Mouse (Mus musculus): ENCODE measurements around the gene Krt5. TPM values are rescaled to one million over a fixed set of nuclear protein-coding genes. Genes with fewer than 3 reads are reported as not detected.
"Not testable (repeated sequence)": the region's sequence is repeated elsewhere in the genome, so short reads cannot be mapped to it uniquely, and the experiment has no call there.

Gene Krt5
- polyA plus RNA-seq, 1 experiment: not detected

DNA sequence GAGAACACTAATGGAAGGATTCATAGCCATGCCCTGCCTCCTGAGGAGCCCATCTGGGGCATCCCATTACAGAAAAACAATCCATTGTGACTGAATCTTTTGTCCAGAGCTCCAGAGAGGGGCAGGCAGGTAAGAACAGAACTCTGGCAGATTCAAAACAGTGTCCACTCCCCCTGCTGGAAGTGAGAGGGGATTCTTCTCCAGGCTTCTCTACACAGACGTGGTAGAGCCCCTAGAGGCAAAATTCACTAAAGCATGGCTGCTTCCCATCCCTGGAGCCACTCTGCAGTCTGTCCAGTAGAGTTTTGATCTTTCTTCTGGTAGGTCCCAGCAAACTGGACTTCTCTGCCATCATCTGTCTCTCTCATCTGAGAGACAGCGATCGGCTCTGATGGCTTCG lies 8.6 kb downstream of the Krt5 start:
- Histone ChIP-seq H3K27ac (ENCODE audit: insufficient read depth, low read length) (no peak overlapping the region), H3K4me1 (ENCODE audit: control insufficient read depth, insufficient read depth, low read length) (no peaks in the 10 kb centered on the region), H3K4me3 (ENCODE audit: insufficient read depth, low read length) (no peak overlapping the region)
- TF ChIP-seq CTCF (IDR thresholded peaks at IDR 0.05; ENCODE audit: extremely low read depth, insufficient read depth, low read length) (0 out of 2 replicates have a peak, but pooled peaks have one; percentile 4), POLR2A (IDR thresholded peaks at IDR 0.05; ENCODE audit: extremely low read depth, insufficient read depth, low read length) (no peak)

DNA sequence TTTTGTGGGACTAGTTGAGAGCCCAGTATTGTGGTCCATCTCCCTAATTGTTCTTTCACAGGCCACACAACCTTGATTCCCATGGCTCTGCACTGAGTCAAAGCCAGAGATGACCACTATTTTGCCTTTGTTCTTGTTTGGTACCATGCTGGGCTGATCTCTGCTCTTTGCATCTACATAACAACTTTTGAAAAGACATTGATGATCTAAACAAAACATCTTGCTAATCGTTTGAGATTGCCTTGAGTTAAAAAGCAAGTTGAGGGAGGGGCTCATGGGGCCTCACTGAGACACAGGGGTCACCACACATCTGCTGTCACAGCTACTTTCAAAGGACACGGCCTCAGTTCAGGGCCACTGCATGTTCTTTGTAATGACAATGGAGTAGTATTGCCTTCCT lies 10.3 kb downstream of the Krt5 start:
- Histone ChIP-seq H3K4me1 (ENCODE audit: control insufficient read depth, insufficient read depth, low read length) (no peaks in the 10 kb centered on the region), H3K27ac (ENCODE audit: insufficient read depth, low read length) (no peak overlapping the region), H3K4me3 (ENCODE audit: insufficient read depth, low read length) (no peak overlapping the region)
- TF ChIP-seq POLR2A (IDR thresholded peaks at IDR 0.05; ENCODE audit: extremely low read depth, insufficient read depth, low read length) (no peak), CTCF (IDR thresholded peaks at IDR 0.05; ENCODE audit: extremely low read depth, insufficient read depth, low read length) (no peak)

DNA sequence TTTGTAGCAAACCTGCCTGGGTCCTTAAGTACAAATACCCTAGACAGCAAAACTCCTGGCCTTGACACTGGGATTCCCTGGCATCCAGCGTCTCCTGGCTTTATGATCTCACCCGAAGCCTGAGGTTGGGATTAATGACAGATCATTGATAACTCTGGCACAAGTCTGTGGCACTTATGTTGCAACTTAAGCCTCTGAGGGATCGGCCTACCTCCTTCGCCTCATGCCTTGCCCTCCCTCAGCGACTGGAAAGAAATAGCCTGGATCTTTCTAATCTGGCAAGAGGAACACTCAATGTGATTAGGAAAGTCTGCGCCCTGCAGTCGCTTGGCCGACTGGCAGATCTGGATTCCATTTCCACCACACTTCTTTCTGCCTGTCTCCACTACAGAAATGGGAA lies 12.8 kb downstream of the Krt5 start:
- no peaks in the 10 kb centered on the region for H3K4me1 ChIP-seq (ENCODE audit: control insufficient read depth, insufficient read depth, low read length)
- H3K4me3 ChIP-seq (ENCODE audit: insufficient read depth, low read length): no peak overlapping the region
- no peak for TF ChIP-seq CTCF (IDR thresholded peaks at IDR 0.05; ENCODE audit: extremely low read depth, insufficient read depth, low read length)
- TF ChIP-seq POLR2A (IDR thresholded peaks at IDR 0.05; ENCODE audit: extremely low read depth, insufficient read depth, low read length): no peak
- no peak overlapping the region for H3K27ac ChIP-seq (ENCODE audit: insufficient read depth, low read length)

DNA sequence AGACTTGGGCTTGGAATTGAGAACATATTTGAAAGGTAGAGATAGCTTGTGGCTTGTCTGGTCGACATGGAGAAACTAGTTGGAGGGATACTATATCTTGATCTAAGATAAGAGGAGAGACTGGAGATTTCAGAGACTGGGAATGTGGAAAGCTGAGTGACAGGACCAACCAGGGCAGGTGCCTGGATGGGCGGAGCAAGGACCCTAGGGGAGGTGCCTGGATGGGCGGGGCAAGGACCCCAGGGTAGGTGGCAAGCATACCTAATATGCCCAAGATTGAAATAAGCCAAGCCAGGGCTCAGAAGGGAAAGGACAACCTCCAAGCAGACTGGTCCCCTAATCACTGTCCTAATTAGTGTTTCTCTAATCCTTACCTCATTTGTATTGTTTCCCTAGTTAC lies 13.5 kb downstream of the Krt5 start:
- H3K4me1 ChIP-seq (ENCODE audit: control insufficient read depth, insufficient read depth, low read length): no peaks in the 10 kb centered on the region
- H3K27ac ChIP-seq (ENCODE audit: insufficient read depth, low read length): no peak overlapping the region
- no peak for TF ChIP-seq CTCF (IDR thresholded peaks at IDR 0.05; ENCODE audit: extremely low read depth, insufficient read depth, low read length)
- TF ChIP-seq POLR2A (IDR thresholded peaks at IDR 0.05; ENCODE audit: extremely low read depth, insufficient read depth, low read length): no peak
- no peak overlapping the region for H3K4me3 ChIP-seq (ENCODE audit: insufficient read depth, low read length)

DNA sequence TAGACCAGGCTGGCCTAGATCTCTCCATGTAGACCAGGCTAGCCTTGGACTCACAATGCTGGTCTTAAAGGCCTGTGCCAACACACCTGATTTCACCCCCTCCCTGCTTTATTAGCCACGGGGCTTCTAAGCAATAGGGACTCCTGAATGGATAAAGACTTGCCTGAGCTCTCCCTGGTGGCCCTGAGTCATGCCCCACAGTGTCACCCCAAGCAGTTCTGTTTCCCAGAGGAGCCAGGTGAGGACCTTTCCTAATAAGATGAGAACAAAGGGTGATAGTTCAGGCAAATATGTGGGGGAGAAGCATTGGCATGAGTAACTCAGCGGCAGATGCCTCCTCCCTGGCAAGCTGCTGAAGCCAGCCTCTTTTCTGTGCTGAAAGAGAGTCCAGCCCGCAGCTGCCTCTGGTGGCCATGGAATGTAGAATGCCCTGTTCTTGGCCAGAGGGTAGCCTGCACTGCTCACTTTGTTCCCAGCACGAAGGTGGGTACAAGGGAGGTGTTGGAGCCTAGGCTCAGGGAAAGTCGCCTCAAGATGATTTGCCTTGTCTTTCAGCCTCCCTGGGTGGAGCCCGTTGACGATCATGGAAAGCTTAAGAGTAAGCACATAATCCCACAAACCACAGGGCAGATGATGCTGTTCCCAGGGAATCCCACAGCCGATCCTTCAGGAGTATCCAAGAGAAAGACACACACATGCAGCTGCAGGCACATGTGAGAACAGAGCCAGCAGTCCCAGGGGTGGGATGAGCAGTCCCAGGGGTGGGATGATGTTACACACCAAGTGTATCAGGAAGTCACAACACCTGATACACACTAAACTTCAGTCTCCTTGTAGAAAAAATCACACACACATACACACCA lies 15.1 kb downstream of the Krt5 start:
- Histone ChIP-seq H3K27ac (ENCODE audit: insufficient read depth, low read length) (no peak overlapping the region), H3K4me3 (ENCODE audit: insufficient read depth, low read length) (no peak overlapping the region), H3K4me1 (ENCODE audit: control insufficient read depth, insufficient read depth, low read length) (no peaks in the 10 kb centered on the region)
- TF ChIP-seq CTCF (IDR thresholded peaks at IDR 0.05; ENCODE audit: extremely low read depth, insufficient read depth, low read length): no peak
- no peak for TF ChIP-seq POLR2A (IDR thresholded peaks at IDR 0.05; ENCODE audit: extremely low read depth, insufficient read depth, low read length)

DNA sequence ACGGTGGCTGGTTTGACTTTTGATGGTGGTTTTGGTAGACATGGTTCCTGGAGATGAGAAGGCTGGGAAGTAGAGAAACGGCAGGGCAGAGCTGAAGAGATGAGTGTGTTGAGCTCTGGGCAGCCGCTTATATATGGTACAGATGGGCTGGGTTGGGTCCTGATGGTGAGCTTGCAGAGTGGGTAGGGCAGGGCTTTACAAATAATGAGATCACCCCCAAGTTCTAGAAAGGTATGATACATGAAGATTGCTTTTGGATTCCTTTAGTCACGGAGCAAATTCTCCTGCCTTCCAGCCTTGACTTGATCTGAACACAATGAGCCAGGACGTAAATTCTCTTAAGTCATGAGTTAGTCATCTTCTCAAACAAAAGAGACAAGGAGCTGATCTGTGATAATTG lies 18.5 kb downstream of the Krt5 start, which contains the start of gene Krt6a:
Krt6a (minus strand) TSS at position 101 of the 400 bp plus-strand sequence.
- Histone ChIP-seq H3K4me3 (ENCODE audit: insufficient read depth, low read length) (no peak within 1 kb of the TSS), H3K4me1 (ENCODE audit: control insufficient read depth, insufficient read depth, low read length) (no peaks in the 10 kb centered on the region), H3K27ac (ENCODE audit: insufficient read depth, low read length) (no peak within 1 kb of the TSS)
- TF ChIP-seq POLR2A (IDR thresholded peaks at IDR 0.05; ENCODE audit: extremely low read depth, insufficient read depth, low read length) (no peak), CTCF (IDR thresholded peaks at IDR 0.05; ENCODE audit: extremely low read depth, insufficient read depth, low read length) (no peak)

DNA sequence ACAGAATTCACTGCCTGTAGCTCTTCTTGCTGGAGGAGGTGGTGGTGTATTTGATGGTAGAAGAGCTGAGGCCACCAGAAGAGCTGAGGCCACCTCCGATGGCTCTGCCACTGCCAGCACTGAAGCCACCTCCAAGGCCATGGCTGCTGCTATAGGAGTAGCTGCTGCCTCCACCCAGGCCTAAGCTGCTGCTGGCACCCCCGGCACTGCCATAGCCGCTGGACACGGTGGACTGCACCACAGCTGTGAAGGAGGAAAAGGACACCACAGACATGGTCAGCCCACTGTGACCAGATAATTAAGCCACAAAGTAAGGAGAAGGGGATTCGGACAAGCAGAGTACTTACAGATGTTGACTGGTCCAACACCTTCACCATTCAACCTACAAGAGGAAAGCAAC lies 22.2 kb downstream of the Krt5 start:
- not testable (repeated sequence) for H3K4me3 ChIP-seq (ENCODE audit: insufficient read depth, low read length); H3K4me1 ChIP-seq (ENCODE audit: control insufficient read depth, insufficient read depth, low read length); H3K27ac ChIP-seq (ENCODE audit: insufficient read depth, low read length)

DNA sequence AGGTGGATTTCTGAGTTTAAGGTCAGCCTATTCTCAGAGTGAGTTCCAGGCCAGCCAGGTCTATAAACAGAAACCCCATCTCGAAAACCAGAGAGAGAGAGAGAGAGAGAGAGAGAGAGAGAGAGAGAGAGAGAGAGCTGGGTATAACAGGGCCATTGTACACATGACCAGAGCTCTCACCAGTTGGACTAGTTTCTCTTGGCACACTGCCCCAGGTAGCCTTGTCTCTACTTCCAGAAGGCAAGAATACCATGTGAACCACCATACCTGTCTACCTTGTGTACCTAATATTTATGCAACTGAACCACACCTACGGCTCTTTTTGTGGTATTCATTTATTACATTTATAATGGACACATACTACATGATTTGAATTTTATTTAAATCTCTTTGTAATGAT lies 24.5 kb downstream of the Krt5 start:
- H3K4me3 ChIP-seq (ENCODE audit: insufficient read depth, low read length): no peak overlapping the region
- H3K27ac ChIP-seq (ENCODE audit: insufficient read depth, low read length): no peak overlapping the region
- no peaks in the 10 kb centered on the region for H3K4me1 ChIP-seq (ENCODE audit: control insufficient read depth, insufficient read depth, low read length)
- TF ChIP-seq POLR2A (IDR thresholded peaks at IDR 0.05; ENCODE audit: extremely low read depth, insufficient read depth, low read length) (no peak), CTCF (IDR thresholded peaks at IDR 0.05; ENCODE audit: extremely low read depth, insufficient read depth, low read length) (no peak)

DNA sequence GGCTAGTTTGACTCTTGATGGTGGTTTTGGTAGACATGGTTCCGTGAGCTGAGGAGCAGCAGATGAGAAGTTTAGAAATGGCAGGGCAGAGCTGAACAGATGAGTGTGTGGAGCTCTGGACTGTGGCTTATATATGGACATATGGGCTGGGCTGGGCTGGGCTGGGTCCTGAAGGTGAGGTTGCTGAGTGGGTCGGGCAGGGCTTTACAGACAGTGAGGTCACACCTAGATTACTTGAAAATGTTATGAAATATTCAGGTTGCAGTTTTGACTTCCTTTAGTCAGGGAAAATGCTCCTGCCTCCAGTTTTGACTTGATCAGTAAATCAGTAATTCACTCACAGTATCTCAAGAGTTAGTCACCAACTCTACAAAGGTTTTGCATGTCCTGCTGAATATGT lies 32.5 kb downstream of the Krt5 start, which contains the start of gene Krt6b:
Krt6b (minus strand) TSS at position 101 of the 400 bp plus-strand sequence.
- Histone ChIP-seq H3K4me1 (ENCODE audit: control insufficient read depth, insufficient read depth, low read length) (no peaks in the 10 kb centered on the region), H3K27ac (ENCODE audit: insufficient read depth, low read length) (no peak within 1 kb of the TSS), H3K4me3 (ENCODE audit: insufficient read depth, low read length) (no peak within 1 kb of the TSS)
- TF ChIP-seq CTCF (IDR thresholded peaks at IDR 0.05; ENCODE audit: extremely low read depth, insufficient read depth, low read length) (no peak), POLR2A (IDR thresholded peaks at IDR 0.05; ENCODE audit: extremely low read depth, insufficient read depth, low read length) (no peak)

DNA sequence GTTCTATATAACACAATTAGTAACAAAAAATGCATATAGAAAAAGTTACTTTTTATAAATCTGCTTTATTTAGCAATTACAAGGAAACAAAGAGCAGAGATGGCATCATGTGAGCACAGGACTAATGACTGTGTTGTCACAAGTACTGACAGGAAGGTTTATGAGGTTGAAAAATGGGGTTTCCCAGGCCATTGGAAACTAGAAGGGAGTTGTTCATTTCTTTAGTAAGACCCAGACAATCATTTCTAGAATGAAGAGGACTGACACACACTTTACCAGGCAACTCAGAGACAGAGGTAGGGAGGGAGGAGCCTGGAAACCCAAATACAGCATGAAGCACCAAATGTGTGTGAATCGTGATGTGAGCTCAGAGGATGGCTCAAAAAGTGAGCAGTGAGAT lies 36.7 kb downstream of the Krt5 start:
- no peak overlapping the region for H3K4me3 ChIP-seq (ENCODE audit: insufficient read depth, low read length)
- H3K27ac ChIP-seq (ENCODE audit: insufficient read depth, low read length): no peak overlapping the region
- no peaks in the 10 kb centered on the region for H3K4me1 ChIP-seq (ENCODE audit: control insufficient read depth, insufficient read depth, low read length)
- TF ChIP-seq POLR2A (IDR thresholded peaks at IDR 0.05; ENCODE audit: extremely low read depth, insufficient read depth, low read length): no peak
- no peak for TF ChIP-seq CTCF (IDR thresholded peaks at IDR 0.05; ENCODE audit: extremely low read depth, insufficient read depth, low read length)

Other genes with a start within 250 kb of the Krt5 start
- gene Krt81, start 249.1 kb downstream of the Krt5 start, polyA plus RNA-seq (2012; rRNA removed): not detected in 2 replicates
- gene Krt86, start 239.4 kb downstream of the Krt5 start, polyA plus RNA-seq (2012; rRNA removed): not detected in 2 replicates
- not detected in 2 replicates for gene Krt83, start 221.4 kb downstream of the Krt5 start, polyA plus RNA-seq (2012; rRNA removed)
- gene Gm49425, start 195.6 kb downstream of the Krt5 start, polyA plus RNA-seq (2012; rRNA removed): not detected in 2 replicates
- not detected in 2 replicates for gene Krt84, start 180.1 kb downstream of the Krt5 start, polyA plus RNA-seq (2012; rRNA removed)
- not detected in 2 replicates for gene Krt82, start 162.2 kb downstream of the Krt5 start, polyA plus RNA-seq (2012; rRNA removed)
- gene Krt90, start 149.9 kb downstream of the Krt5 start, polyA plus RNA-seq (2012; rRNA removed): 0.04 TPM in 1 of 2 replicates, not detected in the other
- gene Krt75, start 139.0 kb downstream of the Krt5 start, polyA plus RNA-seq (2012; rRNA removed): not detected in 2 replicates
- gene Gm5414, start 84.7 kb downstream of the Krt5 start, polyA plus RNA-seq (2012; rRNA removed): not detected in 2 replicates
- not detected in 2 replicates for gene Gm5478, start 65.5 kb downstream of the Krt5 start, polyA plus RNA-seq (2012; rRNA removed)
- gene Krt6b, start 32.6 kb downstream of the Krt5 start, polyA plus RNA-seq (2012; rRNA removed): not detected in 2 replicates
- not detected in 2 replicates for gene Krt6a, start 18.6 kb downstream of the Krt5 start, polyA plus RNA-seq (2012; rRNA removed)
- not detected in 2 replicates for gene Krt71, start 30.2 kb upstream of the Krt5 start, polyA plus RNA-seq (2012; rRNA removed)
- gene Krt72, start 73.6 kb upstream of the Krt5 start, polyA plus RNA-seq (2012; rRNA removed): not detected in 2 replicates
- gene Krt73, start 89.4 kb upstream of the Krt5 start, polyA plus RNA-seq (2012; rRNA removed): 1.4 and 1.5 TPM in 2 replicates
- gene Krt2, start 105.3 kb upstream of the Krt5 start, polyA plus RNA-seq (2012; rRNA removed): 0.08 and 0.53 TPM in 2 replicates
- 2.8 and 3.9 TPM in 2 replicates for gene Krt1, start 137.9 kb upstream of the Krt5 start, polyA plus RNA-seq (2012; rRNA removed)
- 4.8 and 6.3 TPM in 2 replicates for gene Krt77, start 156.8 kb upstream of the Krt5 start, polyA plus RNA-seq (2012; rRNA removed)
- not detected in 2 replicates for gene Krt76, start 180.0 kb upstream of the Krt5 start, polyA plus RNA-seq (2012; rRNA removed)
- not detected in 2 replicates for gene Krt4, start 211.8 kb upstream of the Krt5 start, polyA plus RNA-seq (2012; rRNA removed)
- gene Krt79, start 227.4 kb upstream of the Krt5 start, polyA plus RNA-seq (2012; rRNA removed): 0.04 TPM in 1 of 2 replicates, not detected in the other
- 0.04 TPM in 1 of 2 replicates, not detected in the other for gene Krt78, start 241.4 kb upstream of the Krt5 start, polyA plus RNA-seq (2012; rRNA removed)

Measured in cortical plate, adult 2 months (tissue).